Mouse (Mus musculus) stomach, postnatal 0 days (tissue): Measurements from ENCODE around the gene Ndufb6. TPM values are rescaled to one million over a fixed set of nuclear protein-coding genes. Genes with fewer than 3 reads are reported as not detected.

Experiments
- ATAC-seq: fragments of 200-750 bp; cut with Nextera tagmentation; 2 replicates; pipeline ENCODE4 v1.8.0; 2017; ENCODE audit not compliant: low FRiP score, low TSS enrichment
- DNase-seq: peaks from one replicate; pipeline ENCODE4 v3.0.0-alpha.2; 2016; ENCODE audit warnings: low spot score
- H3K27ac ChIP-seq: fragments of 300-500 bp; sonication (generic); replicated peaks from 2 replicates; pipeline ENCODE4 v1.5.1; 2014; ENCODE audit warnings: mild to moderate bottlenecking, control low read depth
- H3K27me3 ChIP-seq: fragments of 300-500 bp; sonication (generic); 2 replicates; pipeline ENCODE4 v1.6.1; 2014; ENCODE audit warnings: low read length; ENCODE audit not compliant: control insufficient read depth, insufficient read depth
- H3K36me3 ChIP-seq: fragments of 300-500 bp; sonication (generic); 2 replicates; pipeline ENCODE4 v1.6.1; 2014; ENCODE audit warnings: low read length, mixed read lengths; ENCODE audit not compliant: control insufficient read depth, insufficient read depth
- H3K4me1 ChIP-seq: fragments of 300-500 bp; sonication (generic); replicated peaks from 2 replicates; pipeline ENCODE4 v1.6.1; 2014; ENCODE audit warnings: antibody characterized with exemption; ENCODE audit not compliant: control insufficient read depth, insufficient read depth
- H3K4me2 ChIP-seq: fragments of 300-500 bp; sonication (generic); replicated peaks from 2 replicates; pipeline ENCODE4 v1.6.1; 2014; ENCODE audit warnings: low read depth, mild to moderate bottlenecking, control low read depth, moderate library complexity
- H3K4me3 ChIP-seq: fragments of 300-500 bp; sonication (generic); 2 replicates; pipeline ENCODE4 v1.5.1; 2014; ENCODE audit warnings: low read depth, low read length, control low read depth
- H3K9ac ChIP-seq: fragments of 300-500 bp; sonication (generic); 2 replicates; pipeline ENCODE4 v1.6.1; 2014; ENCODE audit warnings: mild to moderate bottlenecking, low read length, control low read depth, mixed read lengths
- H3K9me3 ChIP-seq: fragments of 300-500 bp; sonication (generic); 2 replicates; pipeline ENCODE4 v1.6.1; 2016; ENCODE audit warnings: low read length; ENCODE audit not compliant: control insufficient read depth
- CTCF ChIP-seq: IDR thresholded peaks from 2 replicates; pipeline ENCODE4 v1.5.1; 2016; ENCODE audit warnings: antibody characterized with exemption, low read depth, mild to moderate bottlenecking, moderate library complexity
- EP300 ChIP-seq: optimal IDR thresholded peaks from 2 replicates; pipeline ENCODE3; 2016; ENCODE audit warnings: antibody characterized with exemption
- WGBS: fragments of 180-500 bp; shearing (Covaris S2); extraction: QIAGEN DNeasy Blood & Tissue Kit; methylation state at CpG from one replicate; pipeline ENCODE4 v1.1.7; 2014; 5-methylcytosine and 5-hydroxymethylcytosine counted together
- polyA plus RNA-seq: library from polyadenylated mRNA; unstranded; fragments of >200 nt; fragmentation: Nextera tagmentation; extraction: Ambion mirVana; gene quantifications from 2 replicates; pipeline ENCODE4 v1.2.1, GENCODE M21; 2015

Gene Ndufb6
- polyA plus RNA-seq: 354 and 360 TPM in 2 replicates

DNA sequence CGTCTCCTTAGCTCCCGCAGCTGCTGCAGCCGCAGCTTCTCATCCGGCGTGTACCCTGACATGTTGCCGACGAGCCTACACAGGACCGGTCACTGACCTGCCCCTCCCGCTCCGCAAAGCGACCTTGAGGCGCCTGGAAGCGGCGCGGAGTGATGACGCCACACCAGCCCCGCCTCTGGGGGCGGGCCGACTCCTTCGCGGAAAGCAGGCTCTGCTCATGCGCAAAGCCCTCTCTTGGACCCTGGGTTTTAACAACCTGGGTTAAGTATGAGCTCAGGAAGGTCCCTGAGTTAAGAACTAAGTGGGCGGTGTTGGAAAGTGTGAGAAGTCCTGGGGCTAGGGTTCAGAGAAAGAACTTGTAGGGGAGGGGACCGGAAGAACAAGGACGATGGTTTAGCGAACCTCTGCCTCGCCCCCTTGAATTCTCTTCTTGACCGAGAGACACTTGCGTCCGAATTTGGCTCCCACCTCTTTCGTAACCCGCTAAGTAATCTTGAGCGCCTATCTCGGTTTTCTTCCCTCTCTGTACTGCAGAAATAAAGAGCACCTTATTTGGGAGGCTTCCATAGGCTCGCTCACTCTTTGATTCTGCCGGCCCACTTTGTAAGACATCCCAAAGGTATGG, at the start of gene Ndufb6:
Gene Ndufb6, minus strand, starts transcription at position 146 of the 625 bp plus-strand sequence.
- H3K4me3 ChIP-seq: peak within 1 kb of the TSS; percentile 76
- TF ChIP-seq EP300 (no peak), CTCF (no peak)
- peak within 1 kb of the TSS; percentile 91 for H3K27ac ChIP-seq
- H3K4me1 ChIP-seq: peaks cover 3% of the 10 kb centered on the region; the same call in 1 of the 2 replicates
- under 1% methylated on average over 36 of the region's 36 CpGs for WGBS
- no peaks in the 10 kb centered on the region for H3K27me3 ChIP-seq
- ATAC-seq (peak; percentile 99), DNase-seq (peak; percentile 96)
- peak within 1 kb of the TSS; percentile 87 for H3K9ac ChIP-seq
- no peaks in the 10 kb centered on the region for H3K36me3 ChIP-seq
- peak within 1 kb of the TSS; percentile 90 for H3K4me2 ChIP-seq
- no peaks in the 10 kb centered on the region for H3K9me3 ChIP-seq

DNA sequence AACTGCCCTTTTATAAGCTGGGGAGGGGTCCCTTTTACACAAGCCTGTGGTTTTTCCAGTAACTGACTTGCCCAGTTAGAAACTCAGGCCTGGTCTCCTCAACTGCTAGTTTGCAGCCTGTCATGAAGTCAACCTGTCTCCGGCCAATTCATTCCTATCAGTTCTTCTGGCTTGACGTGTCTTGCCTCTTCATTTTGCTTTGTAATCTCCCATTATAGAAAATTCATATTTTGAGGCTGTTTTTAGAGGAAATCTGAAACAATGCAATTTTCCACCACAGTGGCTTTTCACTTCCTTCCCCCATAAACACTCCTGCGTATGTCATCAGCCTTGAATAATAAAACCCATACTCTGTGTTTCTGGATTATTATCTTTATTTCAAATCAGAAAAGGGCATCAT, 47.9 kb upstream of the Ndufb6 start:
- no peak for ATAC-seq
- Histone ChIP-seq H3K27ac (no peak overlapping the region), H3K9me3 (no peaks in the 10 kb centered on the region), H3K9ac (no peak overlapping the region), H3K36me3 (no peaks in the 10 kb centered on the region), H3K4me3 (no peak overlapping the region), H3K4me2 (no peak overlapping the region), H3K27me3 (no peaks in the 10 kb centered on the region), H3K4me1 (no peaks in the 10 kb centered on the region)
- WGBS: 83% methylated on average over 3 of the region's 3 CpGs
- TF ChIP-seq EP300 (no peak), CTCF (no peak)
- DNase-seq: no peak

DNA sequence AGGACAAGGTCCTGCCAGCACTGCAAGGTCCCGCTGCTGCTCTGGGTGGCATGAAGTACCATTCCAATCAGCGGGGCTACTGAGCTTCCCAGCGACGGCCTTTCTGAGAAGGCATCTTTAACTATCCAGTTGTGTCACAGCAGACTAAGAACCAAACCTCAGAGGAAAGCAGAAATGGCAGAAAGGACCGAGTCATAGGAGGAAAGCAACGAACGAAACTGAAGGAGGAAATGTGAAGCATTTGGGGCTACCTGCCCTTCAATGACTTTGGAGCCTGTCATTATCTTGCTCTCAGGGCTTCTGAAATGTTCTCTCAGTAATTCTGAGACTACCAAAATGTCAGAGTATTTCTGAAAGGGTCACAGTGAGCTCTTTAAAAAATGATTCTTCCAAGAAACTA, 45.4 kb upstream of the Ndufb6 start:
- H3K4me2 ChIP-seq: no peak overlapping the region
- no peak overlapping the region for H3K27ac ChIP-seq
- H3K9ac ChIP-seq: no peak overlapping the region
- no peak for DNase-seq
- no peaks in the 10 kb centered on the region for H3K27me3 ChIP-seq
- no peaks in the 10 kb centered on the region for H3K36me3 ChIP-seq
- TF ChIP-seq EP300 (no peak), CTCF (no peak)
- WGBS: 82% methylated on average over 7 of the region's 7 CpGs
- no peak overlapping the region for H3K4me3 ChIP-seq
- no peaks in the 10 kb centered on the region for H3K9me3 ChIP-seq
- H3K4me1 ChIP-seq: no peaks in the 10 kb centered on the region
- no peak for ATAC-seq

DNA sequence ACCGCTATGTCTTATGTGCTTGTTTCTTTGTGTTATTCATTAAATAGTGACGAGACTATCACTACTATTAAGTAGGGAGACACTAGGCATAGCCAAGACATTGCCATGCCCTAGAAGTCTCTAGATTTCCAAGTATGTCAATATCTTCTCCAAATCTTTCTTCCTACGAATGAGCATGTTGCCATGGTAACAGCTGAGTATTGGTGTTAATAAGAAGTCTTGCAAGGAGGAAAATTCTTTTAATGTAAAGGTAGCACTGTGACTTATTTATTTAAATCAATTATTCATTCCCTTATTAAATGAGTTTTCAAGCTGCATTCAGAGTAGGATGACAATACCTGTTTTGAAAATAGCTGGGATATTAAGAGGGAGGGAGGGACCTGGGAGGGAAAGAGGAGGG, 38.2 kb upstream of the Ndufb6 start:
- TF ChIP-seq CTCF: no peak
- TF ChIP-seq EP300: no peak
- H3K9ac ChIP-seq: no peak overlapping the region
- no peak overlapping the region for H3K27ac ChIP-seq
- 67% methylated on average over 3 of the region's 3 CpGs for WGBS
- no peak for ATAC-seq
- no peaks in the 10 kb centered on the region for H3K4me1 ChIP-seq
- no peaks in the 10 kb centered on the region for H3K27me3 ChIP-seq
- no peak overlapping the region for H3K4me3 ChIP-seq
- H3K4me2 ChIP-seq: no peak overlapping the region
- H3K9me3 ChIP-seq: no peaks in the 10 kb centered on the region
- no peaks in the 10 kb centered on the region for H3K36me3 ChIP-seq
- no peak for DNase-seq

DNA sequence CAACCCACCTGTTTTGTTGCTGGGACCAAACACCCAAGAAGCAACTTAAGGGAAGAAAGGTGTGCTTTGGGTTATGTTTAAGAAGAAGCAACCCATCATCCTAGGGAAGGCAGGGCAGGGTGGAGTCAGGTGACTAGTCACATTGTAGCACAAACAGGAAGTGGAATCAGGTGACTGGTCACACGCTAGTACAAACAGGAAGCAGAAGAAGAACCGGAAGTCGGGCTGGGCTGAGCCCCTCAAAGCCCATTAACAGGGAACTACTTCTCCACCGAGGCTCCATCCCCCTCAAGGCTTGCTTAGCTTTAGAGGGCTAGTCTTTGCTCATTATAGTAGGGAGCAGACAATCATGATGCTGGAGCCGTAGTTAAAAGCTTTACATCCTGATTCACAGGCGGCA, 33.8 kb upstream of the Ndufb6 start:
- DNase-seq (no peak), ATAC-seq (no peak)
- H3K4me3 ChIP-seq: no peak overlapping the region
- H3K4me1 ChIP-seq: no peaks in the 10 kb centered on the region
- TF ChIP-seq EP300 (no peak), CTCF (no peak)
- H3K9ac ChIP-seq: no peak overlapping the region
- H3K9me3 ChIP-seq: no peaks in the 10 kb centered on the region
- WGBS: 76% methylated on average over 6 of the region's 6 CpGs
- H3K4me2 ChIP-seq: no peak overlapping the region
- no peak overlapping the region for H3K27ac ChIP-seq
- H3K27me3 ChIP-seq: no peaks in the 10 kb centered on the region
- H3K36me3 ChIP-seq: no peaks in the 10 kb centered on the region

DNA sequence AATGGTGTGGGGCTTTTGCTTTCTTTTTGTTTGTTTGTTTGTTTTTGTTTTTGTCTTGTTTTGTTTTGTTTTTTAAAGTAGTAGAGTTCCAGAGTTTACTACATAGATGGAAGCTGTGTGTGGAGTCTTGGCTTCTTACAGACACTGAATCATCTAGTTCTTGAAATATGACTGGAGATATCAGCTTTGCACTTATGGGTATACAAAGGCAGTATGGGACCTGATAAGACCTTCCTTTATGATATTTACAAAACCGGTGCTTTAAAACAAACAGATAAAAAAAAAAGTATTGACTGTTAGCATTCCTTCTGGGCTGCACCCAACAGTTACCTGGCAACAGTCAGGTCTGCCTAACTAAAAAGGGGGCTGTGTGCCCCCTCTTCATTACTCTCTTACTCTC, 33.0 kb upstream of the Ndufb6 start:
- ATAC-seq (no peak), DNase-seq (no peak)
- Histone ChIP-seq H3K4me2 (no peak overlapping the region), H3K9me3 (no peaks in the 10 kb centered on the region), H3K9ac (no peak overlapping the region), H3K36me3 (no peaks in the 10 kb centered on the region), H3K4me1 (no peaks in the 10 kb centered on the region), H3K27me3 (no peaks in the 10 kb centered on the region), H3K4me3 (no peak overlapping the region), H3K27ac (no peak overlapping the region)
- WGBS: 28% methylated on average over 1 of the region's 1 CpGs
- TF ChIP-seq CTCF: no peak
- TF ChIP-seq EP300: no peak
